12 mouse cellular contexts compared by ENCODE assay signal in genomic region chr17:34210599-34210998, GRCm38 (mm10). TPM values are rescaled to one million over a fixed set of nuclear protein-coding genes. Genes with fewer than 3 reads are reported as not detected.
DNase-seq lines count a peak whose midpoint lies in the region; ATAC-seq lines count a peak whose summit lies in the region.
"Had no signal": no experiment of that assay in that cellular context is flagged by ENCODE, and none has a peak within 500 bp of the region (broad histone marks: within the 10 kb centered on the region; RNA-seq: fewer than 3 reads in every experiment).

No protein-coding gene starts in this region.

- H3K4me1 ChIP-seq in heart, embryonic 16.5 days (ENCODE audit: control insufficient read depth, insufficient read depth, low read length) = no peaks in the 10 kb centered on the region; the same call in 1 of the 2 replicates
- H3K4me1 ChIP-seq in intestine, embryonic 16.5 days (ENCODE audit: control insufficient read depth, insufficient read depth, low read length) = no peaks in the 10 kb centered on the region

- H3K36me3 ChIP-seq in heart, embryonic 16.5 days (ENCODE audit: control insufficient read depth, insufficient read depth) = 0 out of 2 replicates have a peak, but pooled peaks cover 4% of the 10 kb centered on the region
- H3K36me3 ChIP-seq in intestine, embryonic 16.5 days (ENCODE audit: control insufficient read depth, insufficient read depth, low read length) = no peaks in the 10 kb centered on the region
- H3K36me3 ChIP-seq: embryonic facial prominence, embryonic 13.5 days; hindbrain, embryonic 15.5 days; stomach, embryonic 15.5 days had no signal

- H3K27me3 ChIP-seq in heart, embryonic 16.5 days (ENCODE audit: control insufficient read depth, insufficient read depth, low read length) = peaks cover 36% of the 10 kb centered on the region
- peaks cover 26% of the 10 kb centered on the region for H3K27me3 ChIP-seq in intestine, embryonic 16.5 days (replicated peaks; ENCODE audit: control insufficient read depth, insufficient read depth, low read length)

- peaks cover 6% of the 10 kb centered on the region for H3K9me3 ChIP-seq in heart, embryonic 16.5 days (replicated peaks; ENCODE audit: control insufficient read depth, low read length)
- H3K9me3 ChIP-seq in intestine, embryonic 16.5 days (ENCODE audit: control insufficient read depth, low read length) = no peaks in the 10 kb centered on the region
- H3K9me3 ChIP-seq: embryonic facial prominence, embryonic 13.5 days; hindbrain, embryonic 15.5 days; stomach, embryonic 15.5 days had no signal

- 0 out of 2 replicates have a peak, but pooled peaks have one; percentile 46 for ATAC-seq in heart, embryonic 16.5 days (replicated peaks; ENCODE audit: extremely low read depth, insufficient read depth, low FRiP score)
- peak; percentile 36 for ATAC-seq in activated CD4-positive, CD25-positive, alpha-beta regulatory T cell, adult 4 months
- ATAC-seq in intestine, embryonic 16.5 days = no peak

- H3K4me2 ChIP-seq in heart, embryonic 16.5 days (ENCODE audit: low read depth, low read length) = no peak overlapping the region
- H3K4me2 ChIP-seq in intestine, embryonic 16.5 days (ENCODE audit: low read depth, low read length) = no peak overlapping the region
- H3K4me2 ChIP-seq: embryonic facial prominence, embryonic 13.5 days; hindbrain, embryonic 15.5 days; stomach, embryonic 15.5 days had no signal

- H3K27ac ChIP-seq in heart, embryonic 16.5 days (ENCODE audit: low read length) = peak overlapping the region; percentile 57; the same call in 1 of the 2 replicates
- no peak overlapping the region for H3K27ac ChIP-seq in intestine, embryonic 16.5 days (ENCODE audit: low read length)
- H3K27ac ChIP-seq: embryonic facial prominence, embryonic 13.5 days; gastrocnemius, adult 2 months; hindbrain, embryonic 15.5 days; stomach, embryonic 15.5 days had no signal

- H3K4me3 ChIP-seq in heart, embryonic 16.5 days (ENCODE audit: low read length) = no peak overlapping the region
- no peak overlapping the region for H3K4me3 ChIP-seq in intestine, embryonic 16.5 days (ENCODE audit: low read length)
- H3K4me3 ChIP-seq: embryonic facial prominence, embryonic 13.5 days; gastrocnemius, adult 2 months; hindbrain, embryonic 15.5 days; stomach, embryonic 15.5 days had no signal

- H3K9ac ChIP-seq in heart, embryonic 16.5 days (ENCODE audit: low read length) = no peak overlapping the region
- no peak overlapping the region for H3K9ac ChIP-seq in intestine, embryonic 16.5 days (ENCODE audit: low read depth, low read length)
- H3K9ac ChIP-seq: embryonic facial prominence, embryonic 13.5 days; hindbrain, embryonic 15.5 days; stomach, embryonic 15.5 days had no signal

- no peak for DNase-seq in heart, adult 8-10 months (ENCODE audit: low spot score)
- DNase-seq in liver = peak; percentile 50
- DNase-seq in spleen, postnatal 4 days (ENCODE audit: low spot score in 2 of 2) = peak; percentile 50 to 65
- DNase-seq in lung, postnatal 25 days (ENCODE audit: low spot score) = no peak
- no peak for DNase-seq in kidney, postnatal 25 days
- DNase-seq: gastrocnemius, adult 2 months had no signal

- WGBS in heart, embryonic 16.5 days = 43% methylated on average over 3 of the region's 3 CpGs
- 63% methylated on average over 3 of the region's 3 CpGs for WGBS in intestine, embryonic 16.5 days

RNA-seq across cellular contexts. Expression of gene Tap2, which starts 7.3 kb away (rescaled TPM):
- polyA plus RNA-seq in heart, embryonic 16.5 days (2015; fragmentation: Nextera tagmentation; extraction: Ambion mirVana) = 10.9 and 21.4 TPM in 2 replicates
- total RNA-seq in heart, adult 8-10 months (2022) = 10 to 100 TPM; 21.4 to 25.3 (median 24.6) TPM
- 100 to 1,000 TPM in 1 of 2 experiments, 10 to 100 TPM in 1; 68.0 to 148 TPM for polyA plus RNA-seq in activated CD4-positive, CD25-positive, alpha-beta regulatory T cell, adult 4 months (2017; shearing (Covaris generic))
- polyA plus RNA-seq in intestine, embryonic 16.5 days (2015; fragmentation: Nextera tagmentation; extraction: Ambion mirVana) = 7.2 and 9.1 TPM in 2 replicates

RNA-seq across cellular contexts. Expression of gene Psmb8, which starts 13.1 kb away (rescaled TPM):
- 31.8 and 87.6 TPM in 2 replicates for polyA plus RNA-seq in heart, embryonic 16.5 days (2015; fragmentation: Nextera tagmentation; extraction: Ambion mirVana)
- 10 to 100 TPM; 10.7 to 15.1 (median 12.8) TPM for total RNA-seq in heart, adult 8-10 months (2022)
- polyA plus RNA-seq in activated CD4-positive, CD25-positive, alpha-beta regulatory T cell, adult 4 months (2017; shearing (Covaris generic)) = 1,000 to 10,000 TPM in 1 of 2 experiments, 100 to 1,000 TPM in 1; 892 to 1,228 TPM
- 20.7 and 23.1 TPM in 2 replicates for polyA plus RNA-seq in intestine, embryonic 16.5 days (2015; fragmentation: Nextera tagmentation; extraction: Ambion mirVana)

RNA-seq across cellular contexts. Expression of gene Psmb9, which starts 23.0 kb away (rescaled TPM):
- polyA plus RNA-seq in heart, embryonic 16.5 days (2015; fragmentation: Nextera tagmentation; extraction: Ambion mirVana) = 15.0 and 32.2 TPM in 2 replicates
- total RNA-seq in heart, adult 8-10 months (2022) = 10 to 100 TPM in 2 of 4 experiments, 1 to 10 TPM in 2; 6.9 to 12.9 (median 8.7) TPM
- polyA plus RNA-seq in activated CD4-positive, CD25-positive, alpha-beta regulatory T cell, adult 4 months (2017; shearing (Covaris generic)) = 100 to 1,000 TPM; 320 to 348 TPM
- 13.4 and 15.3 TPM in 2 replicates for polyA plus RNA-seq in intestine, embryonic 16.5 days (2015; fragmentation: Nextera tagmentation; extraction: Ambion mirVana)

RNA-seq across cellular contexts. Expression of gene Tap1, which starts 23.2 kb away (rescaled TPM):
- 5.7 and 11.1 TPM in 2 replicates for polyA plus RNA-seq in heart, embryonic 16.5 days (2015; fragmentation: Nextera tagmentation; extraction: Ambion mirVana)
- total RNA-seq in heart, adult 8-10 months (2022) = 1 to 10 TPM; 4.4 to 5.6 (median 4.7) TPM
- polyA plus RNA-seq in activated CD4-positive, CD25-positive, alpha-beta regulatory T cell, adult 4 months (2017; shearing (Covaris generic)) = 100 to 1,000 TPM; 134 to 207 TPM
- polyA plus RNA-seq in intestine, embryonic 16.5 days (2015; fragmentation: Nextera tagmentation; extraction: Ambion mirVana) = 8.4 and 8.5 TPM in 2 replicates

RNA-seq across cellular contexts. Expression of gene H2-Ob, which starts 28.1 kb away (rescaled TPM):
- polyA plus RNA-seq in heart, embryonic 16.5 days (2015; fragmentation: Nextera tagmentation; extraction: Ambion mirVana) = 0.17 and 0.24 TPM in 2 replicates
- total RNA-seq in heart, adult 8-10 months (2022) = 1 to 10 TPM in 1 of 4 experiments, under 1 TPM in 3; 0.41 to 1.5 (median 0.51) TPM
- 10 to 100 TPM; 57.3 to 70.9 TPM for polyA plus RNA-seq in activated CD4-positive, CD25-positive, alpha-beta regulatory T cell, adult 4 months (2017; shearing (Covaris generic))
- polyA plus RNA-seq in intestine, embryonic 16.5 days (2015; fragmentation: Nextera tagmentation; extraction: Ambion mirVana) = 0.15 and 0.21 TPM in 2 replicates
- polyA plus RNA-seq: embryonic facial prominence, embryonic 13.5 days had no signal

Comparison
In these comparisons a context has a peak if more than half of its experiments do, and no peak if none do; other contexts are left out.
1. DNase-seq: peak in liver (single experiment) and spleen, postnatal 4 days (2 of 2); none in heart, adult 8-10 months (single experiment), lung, postnatal 25 days (single experiment) and kidney, postnatal 25 days (0 of 2).
2. RNA of gene Psmb8, which starts 13.1 kb away (polyA plus RNA-seq): 892 to 1,228 TPM in activated CD4-positive, CD25-positive, alpha-beta regulatory T cell, adult 4 months; 31.8 to 87.6 TPM in heart, embryonic 16.5 days and 20.7 to 23.1 TPM in intestine, embryonic 16.5 days; every median in the first group is over 10 times any median in the second.